Mouse (Mus musculus): ENCODE measurements around the gene Arnt2. TPM values are rescaled to one million over a fixed set of nuclear protein-coding genes. Genes with fewer than 3 reads are reported as not detected.

Arnt2 gene
- polyA plus RNA-seq, 2 experiments, result 11.0 to 29.7 TPM

DNA sequence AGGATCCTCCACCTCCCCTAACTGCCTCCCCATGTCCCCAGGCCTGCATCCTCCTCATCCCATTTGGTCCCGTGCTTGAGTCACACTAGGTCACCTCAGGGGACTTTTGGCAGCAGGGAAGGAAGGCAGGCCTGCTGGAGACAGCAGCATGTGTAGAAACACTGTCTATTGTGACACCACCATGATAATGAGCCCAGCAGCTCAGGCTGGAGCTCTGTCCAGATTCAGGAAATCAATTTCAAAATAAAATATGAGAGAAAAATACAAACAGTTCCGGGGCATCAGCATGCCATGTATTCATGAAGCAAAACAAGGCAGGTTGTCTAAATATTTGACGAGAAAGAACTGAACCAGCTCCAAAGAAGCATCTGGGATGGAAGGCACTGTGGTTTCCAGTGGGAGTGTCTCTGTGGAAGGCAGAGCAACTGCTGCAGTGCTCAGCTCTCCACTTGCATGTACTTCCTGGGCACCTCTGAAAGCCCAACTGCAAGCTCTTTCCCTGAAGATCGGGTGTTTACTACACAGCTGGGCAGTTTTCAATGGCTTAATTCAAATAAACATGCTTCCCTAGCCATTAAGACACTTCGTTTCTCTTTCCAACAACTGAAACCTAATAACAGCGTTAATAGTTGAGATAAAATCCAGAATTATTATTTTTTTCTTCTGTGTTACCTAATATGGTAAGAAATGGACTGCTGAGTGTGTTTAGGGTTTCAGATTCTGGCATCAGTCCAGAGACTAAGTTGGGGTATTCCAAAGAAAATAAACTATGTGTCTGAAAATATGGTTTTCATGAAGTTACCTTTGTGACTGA lies 74.0 kb downstream of the Arnt2 start:
- ATAC-seq (ENCODE audit: low FRiP score, low read depth) (peak; percentile 65; the same call in 1 of the 2 replicates), DNase-seq (ENCODE audit: low spot score) (no peak)
- WGBS, result 57% methylated on average over 6 of the region's 6 CpGs
- TF ChIP-seq POLR2A (IDR thresholded peaks at IDR 0.05; ENCODE audit: borderline replicate concordance, extremely low read depth, insufficient read depth, insufficient read length), result no peak
- Histone ChIP-seq H3K27ac (replicated peaks; ENCODE audit: low read depth, low read length) (no peak overlapping the region), H3K27me3 (ENCODE audit: control insufficient read depth, insufficient read depth, low read length) (no peaks in the 10 kb centered on the region), H3K9ac (ENCODE audit: low read depth, low read length, severe bottlenecking) (no peak overlapping the region), H3K4me3 (replicated peaks; ENCODE audit: low read length) (no peak overlapping the region), H3K4me2 (replicated peaks; ENCODE audit: low read depth, low read length, severe bottlenecking) (no peak overlapping the region), H3K9me3 (ENCODE audit: control insufficient read depth, low read length) (no peaks in the 10 kb centered on the region), H3K4me1 (ENCODE audit: control insufficient read depth, insufficient read depth, low read length) (peaks cover 12% of the 10 kb centered on the region), H3K36me3 (ENCODE audit: control insufficient read depth, insufficient read depth, low read length) (no peaks in the 10 kb centered on the region)

DNA sequence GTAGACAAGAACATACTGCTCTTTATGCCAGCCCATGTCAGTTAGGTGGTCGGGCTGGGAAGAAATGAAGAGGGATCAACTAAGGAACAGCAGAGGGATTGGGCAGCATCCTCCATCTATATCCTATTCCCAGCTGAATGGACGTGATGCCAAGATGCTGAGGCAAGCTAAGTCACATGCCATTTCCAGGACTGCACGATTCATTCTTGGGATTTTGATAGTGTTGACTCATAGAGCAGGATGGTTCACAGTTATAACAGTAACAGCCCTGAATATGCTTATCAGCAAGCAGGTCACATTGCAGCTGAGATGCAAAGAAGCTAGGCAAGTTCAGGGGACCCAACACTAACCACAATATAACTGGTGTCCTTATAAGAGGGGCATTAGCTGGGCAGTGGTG lies 76.0 kb downstream of the Arnt2 start:
- H3K9ac ChIP-seq (ENCODE audit: low read depth, low read length, severe bottlenecking), result no peak overlapping the region
- no peak for TF ChIP-seq POLR2A (IDR thresholded peaks at IDR 0.05; ENCODE audit: borderline replicate concordance, extremely low read depth, insufficient read depth, insufficient read length)
- H3K27ac ChIP-seq (replicated peaks; ENCODE audit: low read depth, low read length), result no peak overlapping the region
- 89% methylated on average over 3 of the region's 3 CpGs for WGBS
- no peak for ATAC-seq (ENCODE audit: low FRiP score, low read depth)
- H3K27me3 ChIP-seq (ENCODE audit: control insufficient read depth, insufficient read depth, low read length), result no peaks in the 10 kb centered on the region
- DNase-seq (ENCODE audit: low spot score), result no peak
- peaks cover 15% of the 10 kb centered on the region for H3K4me1 ChIP-seq (ENCODE audit: control insufficient read depth, insufficient read depth, low read length)
- no peak overlapping the region for H3K4me3 ChIP-seq (replicated peaks; ENCODE audit: low read length)
- H3K9me3 ChIP-seq (ENCODE audit: control insufficient read depth, low read length), result no peaks in the 10 kb centered on the region
- H3K4me2 ChIP-seq (replicated peaks; ENCODE audit: low read depth, low read length, severe bottlenecking), result no peak overlapping the region
- H3K36me3 ChIP-seq (ENCODE audit: control insufficient read depth, insufficient read depth, low read length), result no peaks in the 10 kb centered on the region

DNA sequence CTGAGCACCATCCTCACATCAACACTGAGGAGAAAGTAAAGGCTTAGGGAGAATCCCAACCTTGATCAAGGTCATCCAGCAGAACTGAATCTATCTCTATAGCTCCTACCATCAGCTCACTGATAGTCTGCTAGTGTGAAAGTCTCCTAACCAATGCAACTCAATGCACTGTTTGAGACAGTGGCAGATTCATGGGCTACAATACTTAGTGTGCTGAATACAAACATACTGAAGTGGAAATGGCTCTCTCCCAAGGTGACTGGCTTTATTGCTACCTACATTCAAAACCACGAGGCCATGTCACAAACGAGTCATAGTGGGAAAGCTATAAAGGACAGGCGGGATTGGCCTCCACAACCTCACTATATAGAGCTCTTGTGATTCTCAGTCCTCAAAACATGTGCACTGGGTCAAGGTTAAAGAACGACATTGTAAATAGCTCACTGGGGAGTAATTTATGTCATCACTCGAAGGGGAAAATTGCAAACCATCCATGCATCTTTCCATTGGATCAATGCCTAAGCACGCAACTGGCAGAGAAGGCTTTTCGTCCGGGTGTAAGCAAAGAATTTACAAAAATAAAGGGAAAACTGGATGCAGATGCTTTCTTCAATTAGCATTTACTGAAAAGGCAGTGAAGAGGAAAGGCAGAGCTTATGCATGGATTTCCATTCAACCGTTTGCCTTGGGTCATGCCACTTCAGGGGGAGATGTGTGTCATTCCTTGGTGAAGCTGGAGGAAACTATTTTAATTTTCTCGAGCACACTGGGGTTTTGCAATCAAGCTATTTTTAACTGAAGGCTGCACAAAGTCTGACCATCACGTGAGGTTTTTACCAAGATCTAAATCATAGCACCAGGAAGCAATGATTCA lies 77.4 kb downstream of the Arnt2 start:
- Histone ChIP-seq H3K36me3 (ENCODE audit: control insufficient read depth, insufficient read depth, low read length) (peaks cover 2% of the 10 kb centered on the region; the same call in 1 of the 2 replicates), H3K27ac (replicated peaks; ENCODE audit: low read depth, low read length) (no peak overlapping the region), H3K4me3 (replicated peaks; ENCODE audit: low read length) (no peak overlapping the region), H3K27me3 (ENCODE audit: control insufficient read depth, insufficient read depth, low read length) (no peaks in the 10 kb centered on the region), H3K4me2 (replicated peaks; ENCODE audit: low read depth, low read length, severe bottlenecking) (no peak overlapping the region), H3K9me3 (ENCODE audit: control insufficient read depth, low read length) (no peaks in the 10 kb centered on the region), H3K4me1 (ENCODE audit: control insufficient read depth, insufficient read depth, low read length) (peaks cover 20% of the 10 kb centered on the region), H3K9ac (ENCODE audit: low read depth, low read length, severe bottlenecking) (no peak overlapping the region)
- ATAC-seq (ENCODE audit: low FRiP score, low read depth) (no peak), DNase-seq (ENCODE audit: low spot score) (peak; percentile 18)
- TF ChIP-seq POLR2A (IDR thresholded peaks at IDR 0.05; ENCODE audit: borderline replicate concordance, extremely low read depth, insufficient read depth, insufficient read length), result no peak
- 36% methylated on average over 11 of the region's 11 CpGs for WGBS

DNA sequence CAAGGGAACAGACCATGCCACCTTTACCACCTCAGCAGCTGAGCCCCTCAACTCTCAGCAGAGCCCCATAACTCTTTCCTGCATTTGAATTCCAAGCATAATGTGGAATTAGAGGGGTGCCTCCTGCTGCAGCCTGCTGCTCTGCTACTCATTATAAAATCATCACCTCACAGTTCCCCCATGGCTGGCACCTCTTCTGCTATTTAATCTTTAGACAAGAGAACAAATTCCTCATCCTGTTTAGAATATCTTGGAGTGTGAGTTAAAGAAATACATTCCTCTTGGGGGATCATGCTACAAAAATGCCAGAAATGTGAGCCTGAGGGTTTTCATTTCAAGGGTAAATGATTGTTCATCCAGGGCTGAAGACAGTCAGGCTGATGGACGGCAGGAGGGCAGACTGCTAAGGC lies 80.8 kb downstream of the Arnt2 start:
- DNase-seq (ENCODE audit: low spot score), result no peak
- ATAC-seq (ENCODE audit: low FRiP score, low read depth), result no peak
- Histone ChIP-seq H3K9me3 (ENCODE audit: control insufficient read depth, low read length) (no peaks in the 10 kb centered on the region), H3K9ac (ENCODE audit: low read depth, low read length, severe bottlenecking) (no peak overlapping the region), H3K4me3 (replicated peaks; ENCODE audit: low read length) (no peak overlapping the region), H3K4me1 (ENCODE audit: control insufficient read depth, insufficient read depth, low read length) (peaks cover 17% of the 10 kb centered on the region), H3K36me3 (ENCODE audit: control insufficient read depth, insufficient read depth, low read length) (peaks cover 5% of the 10 kb centered on the region; the same call in 1 of the 2 replicates), H3K27me3 (ENCODE audit: control insufficient read depth, insufficient read depth, low read length) (no peaks in the 10 kb centered on the region), H3K4me2 (replicated peaks; ENCODE audit: low read depth, low read length, severe bottlenecking) (no peak overlapping the region), H3K27ac (replicated peaks; ENCODE audit: low read depth, low read length) (no peak overlapping the region)
- WGBS, result 8% methylated on average over 1 of the region's 1 CpGs
- no peak for TF ChIP-seq POLR2A (IDR thresholded peaks at IDR 0.05; ENCODE audit: borderline replicate concordance, extremely low read depth, insufficient read depth, insufficient read length)

DNA sequence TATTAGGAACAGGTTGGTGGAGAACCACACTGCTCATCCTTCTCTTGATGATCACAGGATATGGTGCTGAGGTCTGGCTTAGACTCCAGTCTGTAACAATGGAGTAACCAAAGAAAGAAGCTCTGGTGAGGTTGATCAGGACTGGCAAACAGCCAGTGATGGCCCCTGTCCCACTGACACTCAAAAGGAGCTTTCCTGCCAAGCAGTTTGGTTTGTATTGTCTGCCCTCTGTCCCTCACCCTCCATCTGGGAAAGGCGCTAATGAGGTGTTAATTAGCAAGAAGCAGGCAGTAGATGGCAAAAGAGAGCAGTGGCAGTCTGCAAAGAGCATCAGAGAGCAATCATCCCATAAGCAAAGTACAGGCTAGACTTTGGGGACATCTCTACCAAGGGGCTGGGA lies 81.2 kb downstream of the Arnt2 start:
- H3K27ac ChIP-seq (replicated peaks; ENCODE audit: low read depth, low read length), result no peak overlapping the region
- peaks cover 5% of the 10 kb centered on the region; the same call in 1 of the 2 replicates for H3K36me3 ChIP-seq (ENCODE audit: control insufficient read depth, insufficient read depth, low read length)
- TF ChIP-seq POLR2A (IDR thresholded peaks at IDR 0.05; ENCODE audit: borderline replicate concordance, extremely low read depth, insufficient read depth, insufficient read length), result no peak
- H3K9me3 ChIP-seq (ENCODE audit: control insufficient read depth, low read length), result no peaks in the 10 kb centered on the region
- H3K27me3 ChIP-seq (ENCODE audit: control insufficient read depth, insufficient read depth, low read length), result no peaks in the 10 kb centered on the region
- peaks cover 17% of the 10 kb centered on the region for H3K4me1 ChIP-seq (ENCODE audit: control insufficient read depth, insufficient read depth, low read length)
- 31% methylated on average over 1 of the region's 1 CpGs for WGBS
- no peak overlapping the region for H3K4me2 ChIP-seq (replicated peaks; ENCODE audit: low read depth, low read length, severe bottlenecking)
- H3K9ac ChIP-seq (ENCODE audit: low read depth, low read length, severe bottlenecking), result no peak overlapping the region
- DNase-seq (ENCODE audit: low spot score) (no peak), ATAC-seq (ENCODE audit: low FRiP score, low read depth) (no peak)
- H3K4me3 ChIP-seq (replicated peaks; ENCODE audit: low read length), result no peak overlapping the region
